Mouse (Mus musculus) megakaryocyte, embryonic 14.5 days (primary cell): ENCODE measurements around the gene Tnfsf4. TPM values are rescaled to one million over a fixed set of nuclear protein-coding genes. Genes with fewer than 3 reads are reported as not detected.

Source experiments
- H3K27me3 ChIP-seq: replicated peaks from 2 replicates; pipeline ENCODE3; 2012; ENCODE audit warnings: inconsistent platforms
- H3K36me3 ChIP-seq: replicated peaks from 2 replicates; pipeline ENCODE3; 2012; ENCODE audit warnings: low read length, inconsistent platforms, mixed read lengths
- H3K4me1 ChIP-seq: 2 replicates; pipeline ENCODE4 v1.6.1; 2012; ENCODE audit warnings: inconsistent platforms
- H3K4me3 ChIP-seq: replicated peaks from 2 replicates; pipeline ENCODE3; 2012; ENCODE audit warnings: moderate library complexity, mild to moderate bottlenecking, inconsistent platforms
- H3K9me3 ChIP-seq: 2 replicates; pipeline ENCODE4 v1.6.1; 2012; ENCODE audit warnings: inconsistent platforms
- FLI1 ChIP-seq: IDR thresholded peaks from 2 replicates; pipeline ENCODE4 v1.6.1; 2012; ENCODE audit warnings: low read length, inconsistent platforms, mixed read lengths
- GATA1 ChIP-seq: IDR thresholded peaks from 3 replicates; pipeline ENCODE4 v1.6.1; 2012; ENCODE audit warnings: mixed read lengths, low read length, inconsistent platforms, borderline replicate concordance
- polyA plus RNA-seq: library from polyadenylated mRNA; stranded (reverse); fragments of >175 nt; gene quantifications from 2 replicates; pipeline ENCODE4 v1.2.3, GENCODE M21; 2012; ENCODE audit warnings: low replicate concordance; ENCODE audit not compliant: insufficient read depth

Tnfsf4 gene
- polyA plus RNA-seq, 1 experiment, result 0.13 TPM

DNA sequence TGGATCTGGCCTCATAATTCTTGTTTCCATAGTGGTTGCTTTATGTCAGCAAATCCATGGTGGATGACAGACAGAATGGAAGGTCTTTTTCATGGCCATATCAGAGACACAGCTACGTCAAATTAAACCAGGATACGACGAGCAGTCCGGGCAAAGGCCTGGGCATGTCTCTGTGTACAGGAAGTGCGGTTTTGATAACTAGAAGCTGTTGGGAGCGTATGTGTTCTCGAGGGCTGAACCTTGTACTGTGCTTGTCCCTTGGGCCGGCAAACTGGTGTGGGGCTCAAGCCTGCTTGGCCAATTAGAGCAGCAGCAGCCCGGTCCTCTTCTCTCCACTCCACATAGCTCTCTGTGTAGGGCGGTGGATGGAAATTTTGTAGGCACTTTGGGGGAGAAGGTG, 1.1 kb downstream of the Tnfsf4 start:
- Histone ChIP-seq H3K9me3 (no peaks in the 10 kb centered on the region), H3K27me3 (peaks cover 18% of the 10 kb centered on the region), H3K4me1 (peaks cover 27% of the 10 kb centered on the region), H3K36me3 (no peaks in the 10 kb centered on the region), H3K4me3 (peak overlapping the region; percentile 84)
- TF ChIP-seq GATA1 (no peak), FLI1 (no peak)

DNA sequence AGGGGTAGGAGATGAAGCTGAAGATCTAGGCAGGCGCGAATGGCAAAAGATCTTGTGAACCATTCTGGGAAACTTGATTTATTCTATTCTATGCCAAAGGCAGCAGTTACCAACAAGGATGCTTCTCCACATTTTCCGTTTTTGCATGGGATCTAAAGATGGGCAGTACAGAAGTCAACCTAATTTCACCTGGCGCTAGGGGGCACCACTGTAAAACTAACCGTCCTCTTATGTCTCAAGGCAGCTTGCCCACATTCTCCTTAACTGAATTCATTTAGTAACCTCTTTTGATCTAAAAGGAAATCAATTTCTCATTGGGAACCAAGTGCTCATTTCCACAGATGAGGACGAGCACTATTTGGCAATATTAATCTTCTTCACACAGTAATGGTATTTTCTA, 4.9 kb downstream of the Tnfsf4 start:
- peaks cover 9% of the 10 kb centered on the region for H3K27me3 ChIP-seq
- TF ChIP-seq GATA1, result no peak
- TF ChIP-seq FLI1, result no peak
- no peaks in the 10 kb centered on the region for H3K36me3 ChIP-seq
- peaks cover 7% of the 10 kb centered on the region for H3K9me3 ChIP-seq
- H3K4me3 ChIP-seq, result no peak overlapping the region
- H3K4me1 ChIP-seq, result peaks cover 18% of the 10 kb centered on the region

DNA sequence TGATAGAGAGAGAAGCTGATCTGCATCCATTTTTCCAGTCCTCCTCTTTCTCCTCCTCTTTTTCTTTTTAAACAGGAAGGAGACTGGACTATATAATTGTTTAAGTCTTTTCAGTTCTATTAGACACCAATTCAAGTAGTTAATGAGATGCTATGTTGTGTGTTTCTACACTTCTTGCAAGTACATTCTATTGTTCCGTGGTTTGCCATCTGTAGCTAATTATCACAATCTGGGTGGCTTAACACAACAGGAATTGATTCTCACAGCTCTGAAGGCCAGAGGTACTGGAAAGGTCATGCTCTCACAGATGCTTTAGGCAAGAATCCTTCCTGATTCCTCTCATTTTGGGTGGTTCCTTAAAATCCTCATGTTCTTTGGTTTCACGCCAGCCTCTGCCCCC, 7.9 kb downstream of the Tnfsf4 start:
- peaks cover 5% of the 10 kb centered on the region for H3K27me3 ChIP-seq
- H3K4me1 ChIP-seq, result peaks cover 14% of the 10 kb centered on the region
- TF ChIP-seq GATA1 (no peak), FLI1 (no peak)
- peaks cover 7% of the 10 kb centered on the region for H3K9me3 ChIP-seq
- no peak overlapping the region for H3K4me3 ChIP-seq
- no peaks in the 10 kb centered on the region for H3K36me3 ChIP-seq

DNA sequence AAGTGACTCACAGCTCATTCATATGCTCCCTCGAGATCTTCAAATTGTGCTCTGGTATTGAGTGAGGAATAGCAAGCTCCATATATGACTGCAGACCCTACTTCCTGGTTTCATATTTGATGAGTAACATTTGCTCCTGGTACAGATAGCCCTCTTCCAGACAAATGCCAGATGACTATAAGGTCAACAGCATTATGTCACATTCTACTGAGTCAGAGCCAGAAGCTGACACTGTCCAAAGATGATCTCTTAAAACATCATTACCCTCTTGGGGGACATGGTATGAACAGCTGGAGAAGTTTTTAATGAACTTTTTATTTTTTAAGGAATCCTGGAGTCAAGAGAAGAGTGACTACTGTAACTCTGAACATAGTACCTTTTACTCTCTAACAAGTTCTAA, 11.3 kb downstream of the Tnfsf4 start:
- TF ChIP-seq GATA1, result no peak
- TF ChIP-seq FLI1, result no peak
- H3K36me3 ChIP-seq, result no peaks in the 10 kb centered on the region
- peaks cover 7% of the 10 kb centered on the region for H3K9me3 ChIP-seq
- H3K27me3 ChIP-seq, result no peaks in the 10 kb centered on the region
- peaks cover 14% of the 10 kb centered on the region for H3K4me1 ChIP-seq
- no peak overlapping the region for H3K4me3 ChIP-seq

DNA sequence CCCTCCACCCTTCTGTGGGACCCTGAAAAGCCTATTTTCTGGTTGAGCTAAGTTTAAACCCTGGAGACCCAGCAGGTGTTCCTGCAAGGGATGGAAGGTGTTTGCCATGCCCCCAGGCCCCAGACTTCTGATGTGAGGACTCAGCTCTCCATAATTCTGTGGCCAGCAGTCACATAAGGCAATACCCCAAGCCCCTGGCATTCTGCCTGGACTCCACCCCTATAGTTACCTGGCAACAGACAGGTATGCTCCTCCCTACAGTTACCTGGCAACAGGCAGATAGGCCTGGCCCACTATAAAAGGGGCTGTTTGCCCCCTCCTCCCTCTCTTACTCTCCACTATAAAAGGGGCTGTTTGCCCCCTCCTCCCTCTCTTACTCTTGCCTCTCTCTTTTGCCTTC, 24.7 kb downstream of the Tnfsf4 start:
- Histone ChIP-seq H3K27me3 (peaks cover 3% of the 10 kb centered on the region), H3K4me3 (no peak overlapping the region), H3K9me3 (peaks cover 14% of the 10 kb centered on the region; the same call in 1 of the 2 replicates), H3K36me3 (no peaks in the 10 kb centered on the region), H3K4me1 (peaks cover 3% of the 10 kb centered on the region; the same call in 1 of the 2 replicates)
- no peak for TF ChIP-seq GATA1
- TF ChIP-seq FLI1, result no peak

DNA sequence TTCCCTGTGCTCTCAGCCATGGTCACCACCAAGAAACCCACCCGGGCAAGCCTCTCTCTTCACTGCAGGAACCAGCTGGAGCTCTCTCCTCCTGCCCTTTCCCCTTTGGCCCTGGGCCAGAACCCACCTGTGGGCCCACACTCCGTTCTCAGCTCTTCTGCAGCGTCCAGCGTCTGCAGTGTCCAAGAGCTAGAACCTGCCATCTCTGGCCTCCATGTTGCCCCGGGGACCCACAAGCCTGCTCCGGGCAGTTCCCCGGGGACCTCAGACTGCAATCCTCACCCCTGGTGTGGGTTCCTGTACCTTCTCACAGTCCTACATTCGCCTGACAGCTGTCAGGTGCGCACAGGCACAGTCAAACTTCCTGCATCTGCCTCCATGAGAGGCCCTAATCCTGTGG, 25.4 kb downstream of the Tnfsf4 start:
- H3K4me1 ChIP-seq, result peaks cover 3% of the 10 kb centered on the region; the same call in 1 of the 2 replicates
- H3K36me3 ChIP-seq, result no peaks in the 10 kb centered on the region
- H3K4me3 ChIP-seq, result no peak overlapping the region
- TF ChIP-seq GATA1, result no peak
- no peak for TF ChIP-seq FLI1
- peaks cover 2% of the 10 kb centered on the region for H3K27me3 ChIP-seq
- peaks cover 14% of the 10 kb centered on the region; the same call in 1 of the 2 replicates for H3K9me3 ChIP-seq

DNA sequence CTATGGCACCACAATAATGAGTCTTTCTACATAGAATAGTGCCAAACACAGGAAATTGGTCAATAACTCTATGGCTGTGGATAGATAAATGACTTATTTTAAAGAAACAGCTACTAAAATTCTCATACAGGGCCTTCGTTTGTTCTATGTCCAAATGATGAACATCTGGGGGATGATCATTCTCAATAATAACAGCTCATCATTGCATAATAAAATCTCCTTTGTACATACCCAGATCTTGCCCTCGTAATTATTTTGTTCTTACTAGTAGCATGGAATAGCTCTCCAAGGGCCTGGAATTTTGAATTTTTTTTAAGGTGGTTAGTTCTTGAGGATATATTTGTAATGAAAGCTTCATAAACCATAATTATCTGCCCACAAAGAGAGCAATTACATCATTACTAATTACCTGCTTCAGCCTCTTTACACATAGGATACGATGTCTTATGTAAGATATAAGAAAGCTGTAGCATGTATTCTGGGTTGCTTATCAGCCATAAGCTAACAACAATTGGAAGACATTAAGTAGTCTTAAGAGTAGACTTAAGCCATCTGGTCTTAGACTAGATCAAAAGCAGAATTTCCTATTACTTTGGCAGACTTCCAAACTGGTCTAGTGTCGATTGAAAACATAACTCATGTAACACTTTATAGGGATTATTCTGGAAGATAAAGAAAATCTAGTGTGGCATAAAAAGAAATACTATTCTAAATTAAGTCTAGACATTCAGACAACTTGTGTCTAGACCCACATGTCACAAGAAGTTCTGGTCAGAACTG, 31.3 kb downstream of the Tnfsf4 start:
- no peak overlapping the region for H3K4me3 ChIP-seq
- peaks cover 2% of the 10 kb centered on the region for H3K27me3 ChIP-seq
- TF ChIP-seq FLI1, result no peak
- no peak for TF ChIP-seq GATA1

DNA sequence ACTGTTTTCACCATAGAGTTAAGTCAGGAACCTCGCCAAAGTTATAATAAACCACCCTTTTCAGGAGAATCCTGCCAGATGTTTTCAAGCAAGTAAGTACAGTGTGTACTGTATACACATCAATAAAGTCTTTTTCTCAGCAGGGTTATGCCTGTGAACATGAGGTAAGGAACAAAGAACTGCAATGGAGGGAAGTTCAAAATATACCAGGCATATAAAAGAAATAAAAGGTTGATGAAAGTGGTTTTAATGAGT, 31.8 kb downstream of the Tnfsf4 start:
- H3K27me3 ChIP-seq, result peaks cover 2% of the 10 kb centered on the region
- H3K36me3 ChIP-seq, result no peaks in the 10 kb centered on the region
- TF ChIP-seq FLI1 (no peak), GATA1 (no peak)
- peaks cover 3% of the 10 kb centered on the region; the same call in 1 of the 2 replicates for H3K4me1 ChIP-seq
- no peak overlapping the region for H3K4me3 ChIP-seq
- H3K9me3 ChIP-seq, result peaks cover 17% of the 10 kb centered on the region; the same call in 1 of the 2 replicates

More for the DNA sequence above, 31.3 kb downstream of the Tnfsf4 start:
- H3K9me3 ChIP-seq, result peaks cover 18% of the 10 kb centered on the region; the same call in 1 of the 2 replicates
- no peaks in the 10 kb centered on the region for H3K36me3 ChIP-seq
- peaks cover 3% of the 10 kb centered on the region; the same call in 1 of the 2 replicates for H3K4me1 ChIP-seq

DNA sequence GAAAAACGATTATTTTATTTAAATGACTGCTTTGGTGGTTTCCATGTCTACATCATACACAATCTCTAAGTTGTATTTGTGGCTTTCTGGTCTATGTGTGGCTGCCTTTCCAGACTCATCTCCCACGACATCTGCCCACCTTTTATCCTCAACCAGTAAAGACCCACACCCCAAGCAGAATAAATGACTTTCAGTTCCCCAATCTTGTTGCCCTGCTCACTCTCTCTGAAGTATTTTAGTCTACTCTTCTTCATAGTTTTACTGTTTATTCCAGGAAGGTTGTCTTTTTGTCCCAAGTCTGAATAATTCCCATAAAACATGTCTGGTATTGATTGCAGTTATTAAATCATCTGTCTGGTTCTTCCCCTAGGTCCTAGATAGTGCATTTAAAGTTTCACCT, 40.6 kb downstream of the Tnfsf4 start:
- Histone ChIP-seq H3K27me3 (no peaks in the 10 kb centered on the region), H3K4me1 (no peaks in the 10 kb centered on the region), H3K36me3 (no peaks in the 10 kb centered on the region), H3K4me3 (no peak overlapping the region), H3K9me3 (no peaks in the 10 kb centered on the region)
- no peak for TF ChIP-seq GATA1
- TF ChIP-seq FLI1, result no peak

DNA sequence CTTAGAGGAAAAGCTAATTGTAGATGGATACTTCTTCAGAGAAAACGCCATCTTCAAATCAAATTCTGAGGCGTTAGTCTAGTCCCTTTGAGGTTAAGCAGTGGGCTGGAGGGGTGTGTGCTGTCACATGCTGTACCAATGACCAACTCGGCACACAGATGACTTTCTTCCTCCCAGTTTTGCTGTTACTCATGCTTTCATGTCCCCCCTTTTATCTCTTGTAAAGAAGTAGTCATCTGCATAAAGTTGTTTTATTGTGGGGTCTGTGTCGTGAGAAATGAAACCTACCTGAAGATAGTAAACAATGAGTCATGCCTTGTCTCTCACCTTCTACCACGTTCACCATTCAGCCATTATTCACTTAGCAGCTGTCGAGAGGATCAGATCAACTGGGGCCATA, 41.3 kb downstream of the Tnfsf4 start:
- no peak for TF ChIP-seq FLI1
- no peak for TF ChIP-seq GATA1

More for the DNA sequence above, 41.3 kb downstream of the Tnfsf4 start:
- H3K9me3 ChIP-seq, result no peaks in the 10 kb centered on the region
- no peaks in the 10 kb centered on the region for H3K27me3 ChIP-seq
- H3K4me1 ChIP-seq, result no peaks in the 10 kb centered on the region
- H3K4me3 ChIP-seq, result no peak overlapping the region
- no peaks in the 10 kb centered on the region for H3K36me3 ChIP-seq
